Mouse (Mus musculus) hindbrain, embryonic 10.5 days (tissue): ENCODE measurements around the gene Pank1. TPM values are rescaled to one million over a fixed set of nuclear protein-coding genes. Genes with fewer than 3 reads are reported as not detected.

ENCODE experiments used
- DNase-seq: peaks from one replicate; pipeline ENCODE4 v3.0.0-alpha.2; 2017; ENCODE audit warnings: low spot score
- H3K27ac ChIP-seq: fragments of 300-500 bp; sonication (generic); 2 replicates; pipeline ENCODE4 v1.5.1; 2016; ENCODE audit warnings: mild to moderate bottlenecking, moderate library complexity
- H3K27me3 ChIP-seq: fragments of 300-500 bp; sonication (generic); 2 replicates; pipeline ENCODE4 v1.6.1; 2016; ENCODE audit warnings: mild to moderate bottlenecking; ENCODE audit not compliant: poor library complexity, insufficient read depth, severe bottlenecking
- H3K36me3 ChIP-seq: fragments of 300-500 bp; sonication (generic); 2 replicates; pipeline ENCODE4 v1.6.1; 2016; ENCODE audit warnings: mild to moderate bottlenecking, moderate library complexity
- H3K4me1 ChIP-seq: fragments of 300-500 bp; sonication (generic); replicated peaks from 2 replicates; pipeline ENCODE4 v1.6.1; 2016; ENCODE audit warnings: mild to moderate bottlenecking
- H3K4me3 ChIP-seq: fragments of 300-500 bp; sonication (generic); 2 replicates; pipeline ENCODE4 v1.5.1; 2016; ENCODE audit warnings: mild to moderate bottlenecking, moderate library complexity
- H3K9me3 ChIP-seq: fragments of 300-500 bp; sonication (generic); 2 replicates; pipeline ENCODE4 v1.6.1; 2016; ENCODE audit warnings: mild to moderate bottlenecking, moderate library complexity
- WGBS: fragments of 180-500 bp; shearing (Covaris S2); methylation state at CpG from one replicate; pipeline ENCODE4 v1.1.7; 2016; 5-methylcytosine and 5-hydroxymethylcytosine counted together
- polyA plus RNA-seq: library from polyadenylated mRNA; unstranded; fragments of >200 nt; fragmentation: Nextera tagmentation; extraction: Ambion mirVana; gene quantifications from 2 replicates; pipeline ENCODE4 v1.2.1, GENCODE M21; 2016

Pank1 gene
- polyA plus RNA-seq, 1 experiment from 2014 or later = 5.6 TPM

- DNase-seq = no peak
- H3K27me3 ChIP-seq = no peaks in the 10 kb centered on the region
- 91% methylated on average over 4 of the region's 4 CpGs for WGBS
Observed at GRCm38 (mm10) chr19:34898941-34899340, 19.7 kb upstream of the Pank1 start.

GRCm38 (mm10) chr19:34897082-34897965, 18.1 kb upstream of the Pank1 start:
- Histone ChIP-seq H3K27me3 (no peaks in the 10 kb centered on the region), H3K4me3 (no peak overlapping the region), H3K9me3 (no peaks in the 10 kb centered on the region), H3K4me1 (no peaks in the 10 kb centered on the region), H3K27ac (no peak overlapping the region), H3K36me3 (no peaks in the 10 kb centered on the region)
- WGBS = 93% methylated on average over 15 of the region's 15 CpGs
- no peak for DNase-seq

More at GRCm38 (mm10) chr19:34898941-34899340, 19.7 kb upstream of the Pank1 start:
- no peak overlapping the region for H3K4me3 ChIP-seq
- H3K9me3 ChIP-seq = no peaks in the 10 kb centered on the region
- no peaks in the 10 kb centered on the region for H3K4me1 ChIP-seq
- H3K27ac ChIP-seq = no peak overlapping the region
- H3K36me3 ChIP-seq = no peaks in the 10 kb centered on the region

GRCm38 (mm10) chr19:34895082-34895481, 15.8 kb upstream of the Pank1 start:
- Histone ChIP-seq H3K27me3 (no peaks in the 10 kb centered on the region), H3K4me3 (no peak overlapping the region), H3K9me3 (no peaks in the 10 kb centered on the region), H3K36me3 (no peaks in the 10 kb centered on the region), H3K27ac (no peak overlapping the region), H3K4me1 (no peaks in the 10 kb centered on the region)
- WGBS = 89% methylated on average over 4 of the region's 4 CpGs
- no peak for DNase-seq

GRCm38 (mm10) chr19:34891590-34891989, 12.3 kb upstream of the Pank1 start:
- Histone ChIP-seq H3K9me3 (no peaks in the 10 kb centered on the region), H3K36me3 (no peaks in the 10 kb centered on the region), H3K27ac (no peak overlapping the region), H3K4me1 (no peaks in the 10 kb centered on the region), H3K4me3 (no peak overlapping the region), H3K27me3 (no peaks in the 10 kb centered on the region)
- WGBS = 92% methylated on average over 1 of the region's 1 CpGs
- no peak for DNase-seq

GRCm38 (mm10) chr19:34890981-34891380, 11.7 kb upstream of the Pank1 start:
- Histone ChIP-seq H3K4me3 (no peak overlapping the region), H3K9me3 (no peaks in the 10 kb centered on the region), H3K36me3 (no peaks in the 10 kb centered on the region), H3K27ac (no peak overlapping the region), H3K27me3 (no peaks in the 10 kb centered on the region), H3K4me1 (no peaks in the 10 kb centered on the region)
- no peak for DNase-seq
- 74% methylated on average over 3 of the region's 3 CpGs for WGBS

- Histone ChIP-seq H3K27me3 (no peaks in the 10 kb centered on the region), H3K9me3 (no peaks in the 10 kb centered on the region), H3K27ac (no peak overlapping the region), H3K36me3 (no peaks in the 10 kb centered on the region), H3K4me1 (no peaks in the 10 kb centered on the region), H3K4me3 (no peak overlapping the region)
- 82% methylated on average over 4 of the region's 4 CpGs for WGBS
- no peak for DNase-seq
Observed at GRCm38 (mm10) chr19:34886324-34886723, 7.1 kb upstream of the Pank1 start.

- peaks cover 11% of the 10 kb centered on the region for H3K4me1 ChIP-seq
- no peaks in the 10 kb centered on the region for H3K9me3 ChIP-seq
- no peaks in the 10 kb centered on the region for H3K36me3 ChIP-seq
- H3K4me3 ChIP-seq = no peak overlapping the region
- WGBS = 88% methylated on average over 3 of the region's 3 CpGs
- H3K27me3 ChIP-seq = no peaks in the 10 kb centered on the region
- no peak for DNase-seq
- no peak overlapping the region for H3K27ac ChIP-seq
Observed at GRCm38 (mm10) chr19:34883526-34884224, 4.4 kb upstream of the Pank1 start.

- Histone ChIP-seq H3K4me1 (peaks cover 15% of the 10 kb centered on the region), H3K27ac (no peak overlapping the region), H3K36me3 (no peaks in the 10 kb centered on the region), H3K4me3 (no peak overlapping the region), H3K9me3 (no peaks in the 10 kb centered on the region), H3K27me3 (no peaks in the 10 kb centered on the region)
- no peak for DNase-seq
- whole genome bisulfite sequencing = 74% methylated on average over 2 of the region's 2 CpGs
Observed at GRCm38 (mm10) chr19:34882443-34882842, 3.2 kb upstream of the Pank1 start.

GRCm38 (mm10) chr19:34881160-34881559, 1.9 kb upstream of the Pank1 start:
- Histone ChIP-seq H3K4me3 (no peak overlapping the region), H3K4me1 (peaks cover 25% of the 10 kb centered on the region), H3K27me3 (no peaks in the 10 kb centered on the region), H3K9me3 (no peaks in the 10 kb centered on the region), H3K27ac (no peak overlapping the region), H3K36me3 (no peaks in the 10 kb centered on the region)
- WGBS = 80% methylated on average over 5 of the region's 5 CpGs
- DNase-seq = no peak

- no peaks in the 10 kb centered on the region for H3K36me3 ChIP-seq
- H3K27ac ChIP-seq = peak overlapping the region; percentile 96
- DNase-seq = no peak
- peaks cover 25% of the 10 kb centered on the region for H3K4me1 ChIP-seq
- H3K27me3 ChIP-seq = no peaks in the 10 kb centered on the region
- H3K9me3 ChIP-seq = no peaks in the 10 kb centered on the region
- 28% methylated on average over 6 of the region's 6 CpGs for WGBS
- peak overlapping the region; percentile 76 for H3K4me3 ChIP-seq
Observed at GRCm38 (mm10) chr19:34879624-34880023, 369 bp upstream of the Pank1 start.

- under 1% methylated on average over 45 of the region's 45 CpGs for WGBS
- H3K9me3 ChIP-seq = no peaks in the 10 kb centered on the region
- H3K27ac ChIP-seq = peak overlapping the region; percentile 96
- peak overlapping the region; percentile 76 for H3K4me3 ChIP-seq
- DNase-seq = peak; percentile 84
- no peaks in the 10 kb centered on the region for H3K36me3 ChIP-seq
- H3K4me1 ChIP-seq = peaks cover 25% of the 10 kb centered on the region
- no peaks in the 10 kb centered on the region for H3K27me3 ChIP-seq
Observed at GRCm38 (mm10) chr19:34877898-34878602, 1.2 kb downstream of the Pank1 start.

- Histone ChIP-seq H3K4me3 (no peak overlapping the region), H3K27ac (no peak overlapping the region), H3K4me1 (peaks cover 25% of the 10 kb centered on the region), H3K27me3 (no peaks in the 10 kb centered on the region), H3K9me3 (no peaks in the 10 kb centered on the region), H3K36me3 (no peaks in the 10 kb centered on the region)
- no peak for DNase-seq
- 74% methylated on average over 7 of the region's 7 CpGs for WGBS
Observed at GRCm38 (mm10) chr19:34876676-34877075, 2.6 kb downstream of the Pank1 start.

- no peak for DNase-seq
- Histone ChIP-seq H3K9me3 (no peaks in the 10 kb centered on the region), H3K36me3 (no peaks in the 10 kb centered on the region), H3K27ac (no peak overlapping the region), H3K27me3 (no peaks in the 10 kb centered on the region), H3K4me3 (no peak overlapping the region), H3K4me1 (no peaks in the 10 kb centered on the region)
- WGBS = 83% methylated on average over 3 of the region's 3 CpGs
Observed at GRCm38 (mm10) chr19:34869375-34869774, 9.9 kb downstream of the Pank1 start.
